Mouse (Mus musculus) G1E (cell line): ENCODE measurements around the gene Galnt18.

ENCODE experiments used
- CTCF ChIP-seq: IDR thresholded peaks from 2 replicates; pipeline ENCODE4 v1.5.1; 2012; ENCODE audit warnings: low read depth, low read length, inconsistent platforms, mixed read lengths
- GATA1 ChIP-seq: IDR thresholded peaks from 2 replicates; pipeline ENCODE4 v1.6.1; 2012; ENCODE audit warnings: borderline replicate concordance, low read length, inconsistent platforms, mixed read lengths
- TAL1 ChIP-seq: conservative IDR thresholded peaks from 2 replicates; pipeline ENCODE4 v1.6.1; 2012; ENCODE audit warnings: low read depth, low read length, inconsistent platforms, mixed read lengths

- no peak for TF ChIP-seq CTCF
- TF ChIP-seq GATA1, result no peak
- no peak for TF ChIP-seq TAL1
Observed at GRCm38 (mm10) chr7:111637866-111638448, 141.8 kb downstream of the Galnt18 start.
